Mouse (Mus musculus): ENCODE data around the gene Tfb2m. TPM values are rescaled to one million over a fixed set of nuclear protein-coding genes. Genes with fewer than 3 reads are reported as not detected.
A peak's percentile ranks its signal among the peaks of the same experiment; 100 is the strongest.

Gene Tfb2m
- total RNA-seq (2021), result 10 to 100 TPM; 31.0 to 36.5 TPM
- long read RNA-seq, experiment 1, transcript Tfb2m-201 (8 exons, 2,449 nt), result major isoform, 14 of 20 reads
- long read RNA-seq, experiment 1, partial matches to known transcripts, result 0 of 20 reads
- long read RNA-seq, experiment 1, other reads (novel, unspliced or antisense), result 6 of 20 reads
- long read RNA-seq, experiment 2, transcript Tfb2m-201 (8 exons, 2,449 nt), result major isoform, 30 of 36 reads
- long read RNA-seq, experiment 2, partial matches to known transcripts, result 2 of 36 reads
- long read RNA-seq, experiment 2, other reads (novel, unspliced or antisense), result 4 of 36 reads

GRCm38 (mm10) chr1:179545768-179546550 lies at the start of gene Tfb2m, which contains the start of gene Cnst:
Gene Tfb2m (minus strand): TSS chr1:179546267.
Gene Cnst (plus strand): TSS chr1:179546370.
- peak; percentile 98 for DNase-seq

- no peak for DNase-seq
Measured at GRCm38 (mm10) chr1:179592972-179593371, 46.9 kb upstream of the Tfb2m start.

GRCm38 (mm10) chr1:179592143-179592542 lies 46.1 kb upstream of the Tfb2m start:
- DNase-seq, result no peak

- DNase-seq, result no peak
Measured at GRCm38 (mm10) chr1:179591639-179592038, 45.6 kb upstream of the Tfb2m start.

- peak; percentile 41 for DNase-seq
Measured at GRCm38 (mm10) chr1:179588230-179588629, 42.2 kb upstream of the Tfb2m start.

GRCm38 (mm10) chr1:179586430-179587095 lies 40.5 kb upstream of the Tfb2m start:
- DNase-seq, result no peak

- DNase-seq, result no peak
Measured at GRCm38 (mm10) chr1:179585646-179586045, 39.6 kb upstream of the Tfb2m start.

GRCm38 (mm10) chr1:179584220-179584619 lies 38.2 kb upstream of the Tfb2m start:
- DNase-seq, result no peak

GRCm38 (mm10) chr1:179583090-179583489 lies 37.0 kb upstream of the Tfb2m start:
- no peak for DNase-seq

- peak; percentile 54 for DNase-seq
Measured at GRCm38 (mm10) chr1:179582021-179582433, 36.0 kb upstream of the Tfb2m start.

- no peak for DNase-seq
Measured at GRCm38 (mm10) chr1:179581422-179581821, 35.4 kb upstream of the Tfb2m start.

- DNase-seq, result no peak
Measured at GRCm38 (mm10) chr1:179580200-179580599, 34.1 kb upstream of the Tfb2m start.

- DNase-seq, result no peak
Measured at GRCm38 (mm10) chr1:179578625-179579024, 32.6 kb upstream of the Tfb2m start.

- DNase-seq, result no peak
Measured at GRCm38 (mm10) chr1:179573650-179574206, 27.7 kb upstream of the Tfb2m start.

- DNase-seq, result no peak
Measured at GRCm38 (mm10) chr1:179571686-179572085, 25.6 kb upstream of the Tfb2m start.

- DNase-seq, result no peak
Measured at GRCm38 (mm10) chr1:179570482-179570881, 24.4 kb upstream of the Tfb2m start.

GRCm38 (mm10) chr1:179568690-179569398 lies 22.8 kb upstream of the Tfb2m start:
- no peak for DNase-seq

- no peak for DNase-seq
Measured at GRCm38 (mm10) chr1:179567558-179567957, 21.5 kb upstream of the Tfb2m start.

GRCm38 (mm10) chr1:179563926-179564325 lies 17.9 kb upstream of the Tfb2m start:
- DNase-seq, result no peak

GRCm38 (mm10) chr1:179563211-179563610 lies 17.1 kb upstream of the Tfb2m start:
- no peak for DNase-seq

GRCm38 (mm10) chr1:179560845-179561430 lies 14.9 kb upstream of the Tfb2m start:
- DNase-seq, result no peak

Data from gastrocnemius, postnatal 25 days (tissue).